Mouse (Mus musculus) layer of hippocampus, postnatal 36 days (tissue): ENCODE measurements at regions not wholly inside any gene's neighbourhood (a gene's known extent, or its start where the extent isn't known, plus 50 kb on each side); places are given as distances from the start of the nearest gene placed in this dataset.

Source experiments
- DNase-seq, 2 experiments: peaks; one replicate each; pipeline ENCODE4 v3.0.0; 2022

GRCm38 (mm10) chr3:104712711-104713110 lies 68.1 kb upstream of the Ppm1j start:
- no peak for DNase-seq

- peak; percentile 64 to 73 for DNase-seq
Measured at GRCm38 (mm10) chr3:104713836-104714631, 66.8 kb upstream of the Ppm1j start.

- no peak for DNase-seq
Measured at GRCm38 (mm10) chr3:104714679-104715326, 66.1 kb upstream of the Ppm1j start.
